13 mouse cellular contexts compared by ENCODE assay signal in genomic region chr5:41871164-41871563, GRCm38 (mm10). TPM values are rescaled to one million over a fixed set of nuclear protein-coding genes. Genes with fewer than 3 reads are reported as not detected.
DNase-seq lines count a peak whose midpoint lies in the region; ATAC-seq and TF ChIP-seq lines count a peak whose summit lies in the region.
"Had no signal": no experiment of that assay in that cellular context is flagged by ENCODE, and none has a peak within 500 bp of the region (broad histone marks: within the 10 kb centered on the region; RNA-seq: fewer than 3 reads in every experiment).

No protein-coding gene starts in this region.

- no peak overlapping the region for H3K4me3 ChIP-seq in hindbrain, postnatal 0 days (ENCODE audit: low read length)
- no peak overlapping the region for H3K4me3 ChIP-seq in hindbrain, embryonic 16.5 days (ENCODE audit: low read length)
- H3K4me3 ChIP-seq in hindbrain, embryonic 10.5 days: no peak overlapping the region
- H3K4me3 ChIP-seq: heart, embryonic 13.5 days; midbrain, embryonic 13.5 days; neural tube, embryonic 15.5 days had no signal

- no peak for TF ChIP-seq CTCF in hindbrain, postnatal 0 days (IDR thresholded peaks at IDR 0.05; ENCODE audit: low read depth)

- WGBS in hindbrain, postnatal 0 days: 48% methylated on average over 2 of the region's 2 CpGs
- 55% methylated on average over 2 of the region's 2 CpGs for WGBS in hindbrain, embryonic 16.5 days
- 86% methylated on average over 2 of the region's 2 CpGs for WGBS in hindbrain, embryonic 10.5 days

- H3K9me3 ChIP-seq in hindbrain, postnatal 0 days (ENCODE audit: low read length): no peaks in the 10 kb centered on the region
- H3K9me3 ChIP-seq in hindbrain, embryonic 16.5 days (ENCODE audit: control insufficient read depth, low read length): no peaks in the 10 kb centered on the region
- H3K9me3 ChIP-seq in hindbrain, embryonic 10.5 days: peaks cover 9% of the 10 kb centered on the region; the same call in 1 of the 2 replicates
- H3K9me3 ChIP-seq: midbrain, embryonic 13.5 days; neural tube, embryonic 15.5 days had no signal

- H3K27ac ChIP-seq in hindbrain, postnatal 0 days: no peak overlapping the region
- no peak overlapping the region for H3K27ac ChIP-seq in hindbrain, embryonic 16.5 days (ENCODE audit: low read depth, low read length)
- no peak overlapping the region for H3K27ac ChIP-seq in hindbrain, embryonic 10.5 days
- H3K27ac ChIP-seq: heart, embryonic 13.5 days; midbrain, embryonic 13.5 days; neural tube, embryonic 15.5 days had no signal

- no peaks in the 10 kb centered on the region for H3K36me3 ChIP-seq in hindbrain, postnatal 0 days (ENCODE audit: insufficient read depth, low read length)
- H3K36me3 ChIP-seq in hindbrain, embryonic 16.5 days (ENCODE audit: control insufficient read depth, insufficient read depth, low read length): no peaks in the 10 kb centered on the region
- no peaks in the 10 kb centered on the region for H3K36me3 ChIP-seq in hindbrain, embryonic 10.5 days
- H3K36me3 ChIP-seq: heart, embryonic 13.5 days; midbrain, embryonic 13.5 days; neural tube, embryonic 15.5 days had no signal

- H3K4me2 ChIP-seq in hindbrain, postnatal 0 days (ENCODE audit: low read depth, low read length): no peak overlapping the region
- no peak overlapping the region for H3K4me2 ChIP-seq in hindbrain, embryonic 16.5 days (ENCODE audit: low read length)
- H3K4me2 ChIP-seq: heart, embryonic 13.5 days; midbrain, embryonic 13.5 days; neural tube, embryonic 15.5 days had no signal

- ATAC-seq in hindbrain, postnatal 0 days: no peak
- no peak for ATAC-seq in hindbrain, embryonic 16.5 days
- no peak for ATAC-seq in activated CD4-positive, CD25-positive, alpha-beta regulatory T cell, adult 4 months
- ATAC-seq: intestine, postnatal 0 days; liver, postnatal 0 days; midbrain, embryonic 13.5 days had no signal

- H3K4me1 ChIP-seq in hindbrain, postnatal 0 days (ENCODE audit: insufficient read depth, low read length): no peaks in the 10 kb centered on the region
- no peaks in the 10 kb centered on the region for H3K4me1 ChIP-seq in hindbrain, embryonic 16.5 days (ENCODE audit: control insufficient read depth, insufficient read depth, low read depth, low read length)
- H3K4me1 ChIP-seq in hindbrain, embryonic 10.5 days (replicated peaks): no peaks in the 10 kb centered on the region
- H3K4me1 ChIP-seq: heart, embryonic 13.5 days; midbrain, embryonic 13.5 days; neural tube, embryonic 15.5 days had no signal

- DNase-seq in hindbrain, postnatal 0 days (ENCODE audit: low spot score): peak; percentile 77
- DNase-seq in adipocyte (ENCODE audit: low spot score): peak; percentile 69
- peak; percentile 68 for DNase-seq in cerebellum, adult 11-12 months
- DNase-seq in layer of hippocampus, adult 8-10 months (ENCODE audit: low spot score in 2 of 2): peak; percentile 38 to 45
- DNase-seq in hindbrain, embryonic 10.5 days (ENCODE audit: low spot score): no peak
- DNase-seq: liver, postnatal 0 days; thymus, adult 18-20 months had no signal

- no peak overlapping the region for H3K9ac ChIP-seq in hindbrain, postnatal 0 days (replicated peaks; ENCODE audit: low read length)
- H3K9ac ChIP-seq in hindbrain, embryonic 16.5 days (ENCODE audit: low read depth, low read length): no peak overlapping the region
- H3K9ac ChIP-seq: heart, embryonic 13.5 days; liver, postnatal 0 days; midbrain, embryonic 13.5 days; neural tube, embryonic 15.5 days had no signal

- H3K27me3 ChIP-seq in hindbrain, postnatal 0 days (ENCODE audit: insufficient read depth, low read length): no peaks in the 10 kb centered on the region
- no peaks in the 10 kb centered on the region for H3K27me3 ChIP-seq in hindbrain, embryonic 16.5 days (replicated peaks; ENCODE audit: control insufficient read depth, insufficient read depth, low read length)
- no peaks in the 10 kb centered on the region for H3K27me3 ChIP-seq in hindbrain, embryonic 10.5 days (ENCODE audit: insufficient read depth, poor library complexity, severe bottlenecking)
- H3K27me3 ChIP-seq: heart, embryonic 13.5 days; midbrain, embryonic 13.5 days; neural tube, embryonic 15.5 days had no signal

RNA-seq across cellular contexts. Expression of gene Bod1l, which starts 27.0 kb away (rescaled TPM):
- 14.0 and 14.7 TPM in 2 replicates for total RNA-seq in hindbrain, postnatal 0 days (2014; rRNA removed)
- polyA plus RNA-seq in hindbrain, postnatal 0 days (2015; fragmentation: Nextera tagmentation; extraction: Ambion mirVana): 29.4 and 29.5 TPM in 2 replicates
- 25.1 and 26.3 TPM in 2 replicates for polyA plus RNA-seq in hindbrain, embryonic 16.5 days (2015; fragmentation: Nextera tagmentation; extraction: Ambion mirVana)
- 10 to 100 TPM; 36.6 to 39.2 (median 38.4) TPM for total RNA-seq in layer of hippocampus, adult 8-10 months (2022)
- 10 to 100 TPM; 22.8 to 36.8 TPM for polyA plus RNA-seq in activated CD4-positive, CD25-positive, alpha-beta regulatory T cell, adult 4 months (2017; shearing (Covaris generic))
- polyA plus RNA-seq in hindbrain, embryonic 10.5 days (2016; fragmentation: Nextera tagmentation; extraction: Ambion mirVana): 12.4 and 16.6 TPM in 2 replicates
